Mouse (Mus musculus) C2C12 (cell line): ENCODE data around the gene Gzmf. TPM values are rescaled to one million over a fixed set of nuclear protein-coding genes. Genes with fewer than 3 reads are reported as not detected.
"Not testable (repeated sequence)": the region's sequence is repeated elsewhere in the genome, so short reads cannot be mapped to it uniquely, and the experiment has no call there.

Experiments
- H3K27me3 ChIP-seq: one replicate; pipeline ENCODE4 v1.6.1; 2011; ENCODE audit not compliant: control insufficient read depth, insufficient read depth, insufficient read length
- H3K36me3 ChIP-seq: one replicate; pipeline ENCODE4 v1.6.1; 2011; ENCODE audit not compliant: control insufficient read depth, insufficient read depth
- H3K4me3 ChIP-seq: one replicate; pipeline ENCODE4 v1.5.1; 2011; ENCODE audit warnings: mild to moderate bottlenecking, control low read depth; ENCODE audit not compliant: poor library complexity, insufficient read depth, severe bottlenecking
- H3K79me2 ChIP-seq: one replicate; pipeline ENCODE4 v1.6.1; 2011; ENCODE audit not compliant: control insufficient read depth, insufficient read depth
- H3K79me3 ChIP-seq: one replicate; pipeline ENCODE4 v1.6.1; 2011; ENCODE audit warnings: low read depth, control low read depth
- H3ac ChIP-seq: one replicate; pipeline ENCODE3; 2011; ENCODE audit warnings: low read depth; ENCODE audit not compliant: control insufficient read depth, insufficient read length
- CEBPB ChIP-seq: IDR thresholded peaks from one replicate; pipeline ENCODE4 v1.6.1; 2011; ENCODE audit warnings: low read depth, mild to moderate bottlenecking, control low read depth, moderate library complexity
- CTCF ChIP-seq: IDR thresholded peaks from one replicate; pipeline ENCODE4 v1.5.1; 2011; ENCODE audit not compliant: control insufficient read depth, insufficient read depth, insufficient read length
- FOSL1 ChIP-seq: IDR thresholded peaks from one replicate; pipeline ENCODE4 v1.8.0; 2011; ENCODE audit warnings: mild to moderate bottlenecking, low read length; ENCODE audit not compliant: poor library complexity, insufficient read depth, severe bottlenecking
- MAX ChIP-seq: IDR thresholded peaks from one replicate; pipeline ENCODE4 v1.6.1; 2011; ENCODE audit warnings: mild to moderate bottlenecking, control low read depth
- MYOD1 ChIP-seq: IDR thresholded peaks from one replicate; pipeline ENCODE4 v1.6.1; 2011; ENCODE audit warnings: low read depth; ENCODE audit not compliant: control insufficient read depth, insufficient read length
- MYOG ChIP-seq: IDR thresholded peaks from one replicate; pipeline ENCODE4 v1.6.1; 2011; ENCODE audit not compliant: control insufficient read depth, insufficient read length; ENCODE audit errors: extremely low read depth
- USF1 ChIP-seq: IDR thresholded peaks from one replicate; pipeline ENCODE4 v1.6.1; 2011; ENCODE audit warnings: low read depth, mild to moderate bottlenecking, control low read depth, moderate library complexity
- polyA plus RNA-seq: library from polyadenylated mRNA; unstranded; fragments of >200 nt; fragmentation: generic; extraction: Trizol; gene quantifications from one replicate; pipeline ENCODE4 v1.2.1, GENCODE M21; 2012; ENCODE audit warnings: missing spikeins

Gzmf gene
- polyA plus RNA-seq, 1 experiment = not detected

GRCm38 (mm10) chr14:56168009-56168408 is 43.2 kb downstream of the Gzmf start:
- H3K79me3 ChIP-seq = no peaks in the 10 kb centered on the region
- no peak overlapping the region for H3ac ChIP-seq
- peaks cover under 1% of the 10 kb centered on the region for H3K27me3 ChIP-seq
- TF ChIP-seq MYOG (no peak), MYOD1 (peak; percentile 13)
- no peaks in the 10 kb centered on the region for H3K79me2 ChIP-seq
- H3K36me3 ChIP-seq = no peaks in the 10 kb centered on the region
- H3K4me3 ChIP-seq = no peak overlapping the region

- Histone ChIP-seq H3K79me3 (no peaks in the 10 kb centered on the region), H3K4me3 (no peak overlapping the region), H3K27me3 (no peaks in the 10 kb centered on the region), H3K79me2 (no peaks in the 10 kb centered on the region), H3K36me3 (no peaks in the 10 kb centered on the region), H3ac (no peak overlapping the region)
- no peak for TF ChIP-seq CEBPB
- TF ChIP-seq MYOD1 = no peak
- TF ChIP-seq FOSL1 = no peak
- no peak for TF ChIP-seq MAX
- TF ChIP-seq CTCF = no peak
- no peak for TF ChIP-seq MYOG
- TF ChIP-seq USF1 = no peak
Observed at GRCm38 (mm10) chr14:56162109-56162508, 49.1 kb downstream of the Gzmf start.

- H3ac ChIP-seq, H3K79me3 ChIP-seq, H3K27me3 ChIP-seq, H3K79me2 ChIP-seq, H3K4me3 ChIP-seq, H3K36me3 ChIP-seq: not testable (repeated sequence)
Observed at GRCm38 (mm10) chr14:56159479-56159878, 51.7 kb downstream of the Gzmf start, which contains the start of gene Gzmg. Gene Gzmg, minus strand, starts transcription at chr14:56159579.

GRCm38 (mm10) chr14:56155340-56155739 is 55.9 kb downstream of the Gzmf start:
- TF ChIP-seq CEBPB (no peak), MYOG (no peak), MYOD1 (no peak), USF1 (no peak), MAX (no peak), FOSL1 (no peak), CTCF (no peak)
- Histone ChIP-seq H3K27me3 (no peaks in the 10 kb centered on the region), H3ac (no peak overlapping the region), H3K79me2 (no peaks in the 10 kb centered on the region), H3K79me3 (no peaks in the 10 kb centered on the region), H3K36me3 (no peaks in the 10 kb centered on the region), H3K4me3 (no peak overlapping the region)

Other genes with a start within 250 kb of the Gzmf start
- gene Mcpt1, start 193.4 kb downstream of the Gzmf start, polyA plus RNA-seq = 0.09 TPM
- gene Mcpt9, start 180.9 kb downstream of the Gzmf start, polyA plus RNA-seq = not detected
- not detected for gene Mcpt2, start 169.4 kb downstream of the Gzmf start, polyA plus RNA-seq
- gene Mcpt4, start 149.1 kb downstream of the Gzmf start, polyA plus RNA-seq = not detected
- gene Mcpt8, start 126.1 kb downstream of the Gzmf start, polyA plus RNA-seq = 4.6 TPM
- not detected for gene Ctsg, start 108.8 kb downstream of the Gzmf start, polyA plus RNA-seq
- 3.3 TPM for gene Gzme, start 90.8 kb downstream of the Gzmf start, polyA plus RNA-seq
- 0.12 TPM for gene Gzmd, start 78.8 kb downstream of the Gzmf start, polyA plus RNA-seq
- gene Gzmg, start 51.8 kb downstream of the Gzmf start, polyA plus RNA-seq = not detected
- gene Gzmn, start 36.8 kb downstream of the Gzmf start, polyA plus RNA-seq = not detected
- gene Gzmc, start 23.2 kb upstream of the Gzmf start, polyA plus RNA-seq = not detected
- gene Gzmb, start 50.8 kb upstream of the Gzmf start, polyA plus RNA-seq = not detected
- gene Atp12a, start 153.7 kb upstream of the Gzmf start, polyA plus RNA-seq = 0.01 TPM
- gene Rnf17, start 191.2 kb upstream of the Gzmf start, polyA plus RNA-seq = not detected